Mouse (Mus musculus): ENCODE data around the gene Tanc2. TPM values are rescaled to one million over a fixed set of nuclear protein-coding genes. Genes with fewer than 3 reads are reported as not detected.
A peak's percentile ranks its signal among the peaks of the same experiment; 100 is the strongest.

Tanc2 gene
- total RNA-seq, 2 experiments from 2014 or later, result 238 to 244 TPM

- no peak for DNase-seq (ENCODE audit: low spot score in 2 of 2)
- intact Hi-C loops (cut with DNase I), result loop anchor here (5.0 kb wide), 1 partner anchor 42 kb away; no protein-coding TSS in a partner anchor
These were observed 379.2 kb downstream of the Tanc2 start for GRCm38 (mm10) chr11:105968948-105969347.

DNA sequence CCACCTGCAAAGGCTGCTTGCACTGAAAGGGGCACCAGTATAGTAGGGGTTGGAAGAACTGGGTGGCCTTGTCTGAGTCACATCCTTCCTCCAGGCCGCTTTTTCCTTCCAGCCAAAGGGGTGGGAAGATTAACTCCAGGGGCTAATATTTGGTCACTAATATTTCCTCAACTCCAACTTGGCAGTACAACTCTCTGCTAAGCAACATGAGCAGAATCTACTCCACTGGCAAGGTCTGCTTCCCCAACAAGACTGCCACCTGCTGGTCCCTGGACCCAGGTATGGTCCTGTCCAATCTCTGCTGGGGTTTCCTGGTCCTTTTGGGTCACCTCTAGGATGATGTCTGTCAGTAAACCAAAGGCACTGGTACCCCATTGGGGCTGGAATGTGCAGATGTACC is 379.7 kb downstream of the Tanc2 start:
- DNase-seq (ENCODE audit: low spot score in 2 of 2), result peak in 1 of 2 experiments; percentile 29
- intact Hi-C loops (cut with DNase I), result loop anchor here (5.0 kb wide), 1 partner anchor 42 kb away; no protein-coding TSS in a partner anchor

GRCm38 (mm10) chr11:105974593-105974992 is 384.8 kb downstream of the Tanc2 start:
- intact Hi-C loops (cut with DNase I), result loop anchor here (5.0 kb wide), 1 partner anchor 43 kb away; no protein-coding TSS in a partner anchor
- DNase-seq (ENCODE audit: low spot score in 2 of 2), result no peak

DNA sequence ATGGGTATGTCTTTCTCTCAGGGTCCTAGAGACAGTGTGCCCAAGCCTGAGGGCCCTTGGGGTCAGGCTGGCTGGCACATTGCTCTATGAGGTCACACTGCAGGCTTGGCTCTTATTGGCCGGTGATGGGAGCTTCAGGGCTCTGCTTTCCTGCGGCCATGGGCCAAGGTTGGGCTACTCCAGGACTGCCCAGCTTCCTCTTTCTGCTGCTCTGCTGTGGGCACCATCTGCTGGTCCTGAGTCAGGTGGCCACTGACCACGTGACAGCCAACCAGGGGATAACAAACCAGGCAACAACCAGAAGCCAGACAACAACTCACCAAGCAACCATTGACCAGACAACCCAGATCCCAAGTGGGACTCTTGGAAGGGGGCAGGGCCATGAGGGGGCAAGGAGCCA is 385.3 kb downstream of the Tanc2 start:
- intact Hi-C loops (cut with DNase I), result no loop called here
- DNase-seq (ENCODE audit: low spot score in 2 of 2), result no peak

GRCm38 (mm10) chr11:105975636-105976035 is 385.9 kb downstream of the Tanc2 start:
- no peak for DNase-seq (ENCODE audit: low spot score in 2 of 2)
- intact Hi-C loops (cut with DNase I), result no loop called here

DNA sequence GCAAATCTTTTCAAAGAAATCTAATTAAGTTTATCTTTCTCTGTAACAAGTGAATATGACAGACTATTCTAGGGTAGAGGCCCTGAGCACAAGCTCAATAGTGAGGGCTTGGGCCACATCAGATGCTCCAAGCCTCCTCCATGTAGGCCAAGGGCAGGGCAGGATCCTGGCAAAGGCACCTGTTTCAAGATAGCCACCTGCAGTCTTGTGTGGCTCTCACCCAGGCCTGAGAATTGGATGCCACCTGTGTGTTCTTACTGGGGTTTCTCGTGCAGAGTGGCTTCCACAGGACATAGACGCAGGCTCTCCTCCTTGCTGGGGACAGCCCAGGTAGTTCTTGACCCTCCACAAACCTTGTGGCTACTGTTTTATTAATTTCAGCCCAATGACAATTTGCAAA is 388.4 kb downstream of the Tanc2 start:
- no peak for DNase-seq (ENCODE audit: low spot score in 2 of 2)
- intact Hi-C loops (cut with DNase I), result no loop called here

GRCm38 (mm10) chr11:105978634-105979033 is 388.8 kb downstream of the Tanc2 start:
- no peak for DNase-seq (ENCODE audit: low spot score in 2 of 2)
- intact Hi-C loops (cut with DNase I), result no loop called here

Small RNAs within 50 kb of the gene (microRNA-seq; reads per million reads assigned to microRNA genes)
- gene Gm23990, result 0 reads per million in 2 experiments

Other genes with a start within 250 kb of the Tanc2 start
- gene March10, start 133.3 kb upstream of the Tanc2 start, total RNA-seq (2021), result 1 to 10 TPM; 1.4 to 1.6 TPM

All from left cerebral cortex, postnatal 14 days (tissue).